Mouse (Mus musculus) limb, embryonic 14.5 days (tissue): Measurements from ENCODE around the gene Plxna4. TPM values are rescaled to one million over a fixed set of nuclear protein-coding genes. Genes with fewer than 3 reads are reported as not detected.

Experiments
- ATAC-seq: fragments of 200-750 bp; cut with Nextera tagmentation; 2 replicates; pipeline ENCODE4 v1.8.0; 2017; ENCODE audit warnings: low read depth, moderate number of reproducible peaks, moderate TSS enrichment; ENCODE audit not compliant: low FRiP score
- DNase-seq: peaks from one replicate; pipeline ENCODE4 v3.0.0-alpha.2; 2015; ENCODE audit warnings: low spot score
- H3K27ac ChIP-seq: fragments of 300-500 bp; sonication (generic); replicated peaks from 2 replicates; pipeline ENCODE4 v1.5.1; 2014; ENCODE audit warnings: low read depth, mild to moderate bottlenecking, low read length, moderate library complexity, mixed read lengths
- H3K27me3 ChIP-seq: fragments of 300-500 bp; sonication (generic); 2 replicates; pipeline ENCODE4 v1.6.1; 2014; ENCODE audit warnings: low read length, mixed read lengths; ENCODE audit not compliant: control insufficient read depth, insufficient read depth
- H3K36me3 ChIP-seq: fragments of 300-500 bp; sonication (generic); 2 replicates; pipeline ENCODE4 v1.6.1; 2014; ENCODE audit warnings: mild to moderate bottlenecking, low read length, moderate library complexity, mixed read lengths; ENCODE audit not compliant: control insufficient read depth, insufficient read depth
- H3K4me1 ChIP-seq: fragments of 300-500 bp; sonication (generic); 2 replicates; pipeline ENCODE4 v1.6.1; 2014; ENCODE audit warnings: antibody characterized with exemption, low read length, mixed read lengths; ENCODE audit not compliant: control insufficient read depth, insufficient read depth
- H3K4me2 ChIP-seq: fragments of 300-500 bp; sonication (generic); replicated peaks from 2 replicates; pipeline ENCODE4 v1.6.1; 2014; ENCODE audit warnings: low read depth, mild to moderate bottlenecking, low read length, moderate library complexity; ENCODE audit not compliant: severe bottlenecking
- H3K4me3 ChIP-seq: fragments of 300-500 bp; sonication (generic); replicated peaks from 2 replicates; pipeline ENCODE4 v1.5.1; 2014; ENCODE audit warnings: low read length
- H3K9ac ChIP-seq: fragments of 300-500 bp; sonication (generic); 2 replicates; pipeline ENCODE4 v1.6.1; 2014; ENCODE audit warnings: mild to moderate bottlenecking, low read depth, low read length, moderate library complexity; ENCODE audit not compliant: severe bottlenecking
- H3K9me3 ChIP-seq: fragments of 300-500 bp; sonication (generic); 2 replicates; pipeline ENCODE4 v1.6.1; 2016; ENCODE audit warnings: low read length; ENCODE audit not compliant: control insufficient read depth
- POLR2A ChIP-seq: fragments of 200-500 bp; IDR thresholded peaks from 2 replicates; pipeline ENCODE4 v1.8.0; 2012; ENCODE audit warnings: inconsistent platforms, mild to moderate bottlenecking, moderate library complexity, borderline replicate concordance; ENCODE audit not compliant: insufficient read depth, insufficient read length; ENCODE audit errors: extremely low read depth
- WGBS: fragments of 180-500 bp; shearing (Covaris S2); extraction: QIAGEN DNeasy Blood & Tissue Kit; methylation state at CpG from one replicate; pipeline ENCODE4 v1.1.7; 2014; 5-methylcytosine and 5-hydroxymethylcytosine counted together
- polyA plus RNA-seq, 2 experiments: library from polyadenylated mRNA; depleted of rRNA in 1 of 2; stranded (reverse) in 1 of 2; unstranded in 1 of 2; fragments of >200 nt; fragmentation: Nextera tagmentation in 1 of 2; extraction: Ambion mirVana in 1 of 2; gene quantifications; 2 replicates each; pipeline versions ENCODE4 v1.2.1 to v1.2.3; 2012 to 2014

The Plxna4 gene
- polyA plus RNA-seq, 2 experiments = 4.4 to 6.4 TPM

GRCm38 (mm10) chr6:32584243-32584880, 3.6 kb downstream of the Plxna4 start:
- no peak for TF ChIP-seq POLR2A
- ATAC-seq = no peak
- H3K4me1 ChIP-seq = 0 out of 2 replicates have a peak, but pooled peaks cover 7% of the 10 kb centered on the region
- no peak overlapping the region for H3K27ac ChIP-seq
- no peak overlapping the region for H3K9ac ChIP-seq
- H3K4me2 ChIP-seq = peak overlapping the region; percentile 100
- WGBS = 19% methylated on average over 5 of the region's 5 CpGs
- DNase-seq = no peak
- no peaks in the 10 kb centered on the region for H3K36me3 ChIP-seq
- H3K27me3 ChIP-seq = peaks cover 37% of the 10 kb centered on the region
- H3K4me3 ChIP-seq = peak overlapping the region; percentile 15
- H3K9me3 ChIP-seq = no peaks in the 10 kb centered on the region

- 18% methylated on average over 3 of the region's 3 CpGs for WGBS
These were observed 4.4 kb downstream of the Plxna4 start for GRCm38 (mm10) chr6:32583582-32583981.

GRCm38 (mm10) chr6:32571485-32571884, 16.5 kb downstream of the Plxna4 start:
- no peak for TF ChIP-seq POLR2A
- no peak for DNase-seq
- no peaks in the 10 kb centered on the region for H3K27me3 ChIP-seq
- 76% methylated on average over 5 of the region's 5 CpGs for WGBS
- no peaks in the 10 kb centered on the region for H3K9me3 ChIP-seq
- H3K4me2 ChIP-seq = no peak overlapping the region
- no peaks in the 10 kb centered on the region for H3K36me3 ChIP-seq
- no peaks in the 10 kb centered on the region; the same call in 1 of the 2 replicates for H3K4me1 ChIP-seq
- no peak overlapping the region for H3K27ac ChIP-seq
- no peak overlapping the region for H3K4me3 ChIP-seq
- H3K9ac ChIP-seq = no peak overlapping the region
- no peak for ATAC-seq

More at GRCm38 (mm10) chr6:32583582-32583981, 4.4 kb downstream of the Plxna4 start:
- Histone ChIP-seq H3K4me3 (no peak overlapping the region), H3K9me3 (no peaks in the 10 kb centered on the region), H3K27me3 (peaks cover 29% of the 10 kb centered on the region), H3K36me3 (no peaks in the 10 kb centered on the region), H3K27ac (no peak overlapping the region), H3K4me2 (peak overlapping the region; percentile 5; the same call in 1 of the 2 replicates), H3K4me1 (0 out of 2 replicates have a peak, but pooled peaks cover 7% of the 10 kb centered on the region), H3K9ac (no peak overlapping the region)
- ATAC-seq (no peak), DNase-seq (no peak)
- no peak for TF ChIP-seq POLR2A

- H3K27ac ChIP-seq = no peak overlapping the region
- H3K27me3 ChIP-seq = no peaks in the 10 kb centered on the region
- TF ChIP-seq POLR2A = no peak
- no peak overlapping the region for H3K4me3 ChIP-seq
- ATAC-seq (no peak), DNase-seq (no peak)
- no peaks in the 10 kb centered on the region for H3K9me3 ChIP-seq
- no peak overlapping the region for H3K9ac ChIP-seq
- no peaks in the 10 kb centered on the region; the same call in 1 of the 2 replicates for H3K4me1 ChIP-seq
- H3K36me3 ChIP-seq = no peaks in the 10 kb centered on the region
- H3K4me2 ChIP-seq = no peak overlapping the region
- 18% methylated on average over 3 of the region's 3 CpGs for WGBS
These were observed 17.5 kb downstream of the Plxna4 start for GRCm38 (mm10) chr6:32570445-32570844.

- Histone ChIP-seq H3K27me3 (no peaks in the 10 kb centered on the region), H3K4me1 (no peaks in the 10 kb centered on the region; the same call in 1 of the 2 replicates), H3K4me3 (no peak overlapping the region), H3K36me3 (no peaks in the 10 kb centered on the region), H3K4me2 (no peak overlapping the region), H3K9me3 (no peaks in the 10 kb centered on the region), H3K9ac (no peak overlapping the region), H3K27ac (no peak overlapping the region)
- ATAC-seq = no peak
- no peak for TF ChIP-seq POLR2A
- 78% methylated on average over 3 of the region's 3 CpGs for WGBS
- no peak for DNase-seq
These were observed 18.1 kb downstream of the Plxna4 start for GRCm38 (mm10) chr6:32569919-32570318.
